Mouse (Mus musculus): Measurements from ENCODE around the gene Tmem116. TPM values are rescaled to one million over a fixed set of nuclear protein-coding genes. Genes with fewer than 3 reads are reported as not detected.

The Tmem116 gene
- polyA plus RNA-seq (2014; fragmentation: Nextera tagmentation; extraction: Ambion mirVana) = 3.7 and 5.0 TPM in 2 replicates

- Histone ChIP-seq H3K4me3 (ENCODE audit: low read length) (peak within 1 kb of the TSS; percentile 89), H3K9me3 (ENCODE audit: control insufficient read depth, low read length) (no peaks in the 10 kb centered on the region), H3K27ac (ENCODE audit: low read depth, low read length) (peak within 1 kb of the TSS; percentile 91), H3K4me2 (replicated peaks; ENCODE audit: low read depth, low read length) (peak within 1 kb of the TSS; percentile 85), H3K9ac (ENCODE audit: low read depth, low read length) (peak within 1 kb of the TSS; percentile 95), H3K36me3 (ENCODE audit: control insufficient read depth, insufficient read depth, low read length) (peaks cover 31% of the 10 kb centered on the region), H3K27me3 (ENCODE audit: control insufficient read depth, insufficient read depth, low read length) (no peaks in the 10 kb centered on the region), H3K4me1 (ENCODE audit: control insufficient read depth, insufficient read depth, low read length) (peaks cover 24% of the 10 kb centered on the region)
- ATAC-seq (ENCODE audit: low FRiP score, low TSS enrichment) = 0 out of 2 replicates have a peak, but pooled peaks have one; percentile 26
- under 1% methylated on average over 17 of the region's 17 CpGs for WGBS
These were observed at the start of gene Tmem116 for GRCm38 (mm10) chr5:121451644-121452025. Gene Tmem116 (plus strand): TSS chr5:121451893.

DNA sequence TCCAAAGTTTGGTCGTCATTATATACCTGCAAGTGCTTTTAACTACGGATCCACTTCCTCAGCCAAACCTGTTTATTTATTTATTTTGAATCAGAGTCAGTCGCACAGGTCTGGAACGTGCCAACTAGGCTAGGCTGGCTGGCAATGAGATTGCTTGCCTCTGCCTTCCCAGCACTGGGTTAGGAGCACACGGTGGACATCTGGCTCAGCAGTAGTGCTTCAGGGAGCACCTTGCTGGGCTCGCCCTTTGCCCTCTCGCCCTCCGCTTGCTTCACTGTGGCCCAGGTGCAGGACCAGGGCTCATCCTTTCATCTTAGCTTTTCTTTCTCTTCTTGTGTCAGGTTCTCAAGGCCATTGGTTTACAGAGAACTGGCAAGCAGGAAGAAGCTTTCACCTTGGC lies 43.8 kb upstream of the Tmem116 start:
- whole genome bisulfite sequencing = 90% methylated on average over 8 of the region's 8 CpGs
- H3K4me1 ChIP-seq (ENCODE audit: control insufficient read depth, insufficient read depth, low read length) = no peaks in the 10 kb centered on the region
- ATAC-seq (ENCODE audit: low FRiP score, low TSS enrichment) = no peak
- H3K9me3 ChIP-seq (ENCODE audit: control insufficient read depth, low read length) = no peaks in the 10 kb centered on the region
- H3K27me3 ChIP-seq (ENCODE audit: control insufficient read depth, insufficient read depth, low read length) = no peaks in the 10 kb centered on the region
- H3K27ac ChIP-seq (ENCODE audit: low read depth, low read length) = no peak overlapping the region
- H3K4me2 ChIP-seq (replicated peaks; ENCODE audit: low read depth, low read length) = no peak overlapping the region
- no peak overlapping the region for H3K9ac ChIP-seq (ENCODE audit: low read depth, low read length)
- H3K4me3 ChIP-seq (ENCODE audit: low read length) = no peak overlapping the region
- H3K36me3 ChIP-seq (ENCODE audit: control insufficient read depth, insufficient read depth, low read length) = peaks cover 53% of the 10 kb centered on the region

DNA sequence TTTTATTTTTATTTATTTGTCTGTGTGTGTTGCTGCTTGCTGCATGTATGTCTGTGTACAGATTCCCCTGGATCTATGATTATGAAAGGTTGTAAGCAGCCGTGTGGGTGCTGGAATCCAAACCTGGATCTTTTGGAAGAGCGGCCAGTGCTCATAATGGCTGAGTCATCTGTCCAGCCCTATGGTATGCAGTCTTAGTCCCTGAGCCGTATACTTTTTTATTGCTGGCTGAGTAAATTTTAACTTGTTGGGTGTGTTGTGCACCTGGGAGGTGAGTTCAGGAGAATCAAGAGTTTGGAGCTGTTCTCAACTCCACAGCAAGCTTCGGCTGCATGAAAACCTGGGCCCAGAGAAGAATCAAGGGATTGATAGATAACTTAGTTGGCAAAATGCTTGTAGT lies 40.7 kb upstream of the Tmem116 start:
- ATAC-seq (ENCODE audit: low FRiP score, low TSS enrichment) = no peak
- 91% methylated on average over 4 of the region's 4 CpGs for WGBS
- Histone ChIP-seq H3K27ac (ENCODE audit: low read depth, low read length) (no peak overlapping the region), H3K27me3 (ENCODE audit: control insufficient read depth, insufficient read depth, low read length) (no peaks in the 10 kb centered on the region), H3K4me1 (ENCODE audit: control insufficient read depth, insufficient read depth, low read length) (no peaks in the 10 kb centered on the region), H3K4me3 (ENCODE audit: low read length) (no peak overlapping the region), H3K36me3 (ENCODE audit: control insufficient read depth, insufficient read depth, low read length) (peaks cover 74% of the 10 kb centered on the region), H3K4me2 (replicated peaks; ENCODE audit: low read depth, low read length) (no peak overlapping the region), H3K9me3 (ENCODE audit: control insufficient read depth, low read length) (no peaks in the 10 kb centered on the region), H3K9ac (ENCODE audit: low read depth, low read length) (no peak overlapping the region)

GRCm38 (mm10) chr5:121420721-121421120 lies 31.0 kb upstream of the Tmem116 start:
- no peak for ATAC-seq (ENCODE audit: low FRiP score, low TSS enrichment)

DNA sequence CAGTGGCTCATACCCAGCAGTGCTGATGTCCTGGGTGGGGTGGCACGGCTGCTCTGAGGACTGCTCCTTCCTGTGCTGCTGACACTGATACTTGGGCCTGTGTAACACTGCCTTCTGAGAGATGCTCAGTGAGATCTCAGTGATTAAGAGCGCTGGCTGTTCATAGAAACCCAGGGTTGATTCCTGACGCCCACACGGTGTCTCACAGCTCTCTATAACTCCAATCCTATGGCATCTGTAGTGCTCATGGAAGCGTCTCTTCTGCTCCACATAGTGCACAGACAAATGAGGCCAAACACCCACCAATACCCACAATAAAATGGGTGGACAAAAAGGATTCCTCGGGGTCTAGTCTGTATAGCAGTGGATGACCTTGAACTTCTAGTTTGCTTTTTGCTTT lies 28.9 kb upstream of the Tmem116 start:
- Histone ChIP-seq H3K27ac (ENCODE audit: low read depth, low read length) (no peak overlapping the region), H3K36me3 (ENCODE audit: control insufficient read depth, insufficient read depth, low read length) (peaks cover 95% of the 10 kb centered on the region), H3K9me3 (ENCODE audit: control insufficient read depth, low read length) (no peaks in the 10 kb centered on the region), H3K4me1 (ENCODE audit: control insufficient read depth, insufficient read depth, low read length) (no peaks in the 10 kb centered on the region), H3K4me3 (ENCODE audit: low read length) (no peak overlapping the region), H3K9ac (ENCODE audit: low read depth, low read length) (no peak overlapping the region), H3K4me2 (replicated peaks; ENCODE audit: low read depth, low read length) (no peak overlapping the region), H3K27me3 (ENCODE audit: control insufficient read depth, insufficient read depth, low read length) (no peaks in the 10 kb centered on the region)
- ATAC-seq (ENCODE audit: low FRiP score, low TSS enrichment) = no peak
- 93% methylated on average over 6 of the region's 6 CpGs for WGBS

More at GRCm38 (mm10) chr5:121420721-121421120, 31.0 kb upstream of the Tmem116 start:
- Histone ChIP-seq H3K27ac (ENCODE audit: low read depth, low read length) (no peak overlapping the region), H3K36me3 (ENCODE audit: control insufficient read depth, insufficient read depth, low read length) (peaks cover 94% of the 10 kb centered on the region), H3K4me2 (replicated peaks; ENCODE audit: low read depth, low read length) (no peak overlapping the region), H3K9me3 (ENCODE audit: control insufficient read depth, low read length) (no peaks in the 10 kb centered on the region), H3K4me3 (ENCODE audit: low read length) (no peak overlapping the region), H3K27me3 (ENCODE audit: control insufficient read depth, insufficient read depth, low read length) (no peaks in the 10 kb centered on the region), H3K9ac (ENCODE audit: low read depth, low read length) (no peak overlapping the region), H3K4me1 (ENCODE audit: control insufficient read depth, insufficient read depth, low read length) (no peaks in the 10 kb centered on the region)
- 90% methylated on average over 9 of the region's 9 CpGs for WGBS

GRCm38 (mm10) chr5:121423297-121423696 lies 28.4 kb upstream of the Tmem116 start:
- whole genome bisulfite sequencing = 88% methylated on average over 10 of the region's 10 CpGs
- H3K27me3 ChIP-seq (ENCODE audit: control insufficient read depth, insufficient read depth, low read length) = no peaks in the 10 kb centered on the region
- no peak for ATAC-seq (ENCODE audit: low FRiP score, low TSS enrichment)

DNA sequence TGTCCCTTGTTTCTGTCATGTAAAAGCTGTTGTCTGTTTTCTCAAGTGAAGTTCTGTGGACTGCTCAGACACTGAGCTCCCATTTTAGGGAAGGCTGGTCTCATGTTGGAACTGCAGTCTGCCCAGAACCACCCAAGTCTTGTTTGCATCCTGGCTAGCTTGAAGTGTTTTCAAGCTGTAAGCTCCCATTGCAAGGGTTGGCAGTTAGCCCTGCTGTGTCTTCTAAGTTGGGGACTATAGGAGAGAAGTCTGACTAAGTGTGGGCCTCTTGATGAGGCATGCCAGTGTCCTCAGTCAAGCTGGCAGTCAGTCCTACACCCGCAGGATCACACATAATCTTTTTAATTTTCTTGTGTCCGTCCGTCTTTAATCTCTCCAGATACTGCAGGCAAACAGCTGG lies 22.7 kb upstream of the Tmem116 start:
- WGBS = 95% methylated on average over 3 of the region's 3 CpGs
- no peak for ATAC-seq (ENCODE audit: low FRiP score, low TSS enrichment)

More at GRCm38 (mm10) chr5:121423297-121423696, 28.4 kb upstream of the Tmem116 start:
- no peak overlapping the region for H3K9ac ChIP-seq (ENCODE audit: low read depth, low read length)
- H3K4me1 ChIP-seq (ENCODE audit: control insufficient read depth, insufficient read depth, low read length) = no peaks in the 10 kb centered on the region
- peaks cover 95% of the 10 kb centered on the region for H3K36me3 ChIP-seq (ENCODE audit: control insufficient read depth, insufficient read depth, low read length)
- no peaks in the 10 kb centered on the region for H3K9me3 ChIP-seq (ENCODE audit: control insufficient read depth, low read length)
- no peak overlapping the region for H3K4me2 ChIP-seq (replicated peaks; ENCODE audit: low read depth, low read length)
- H3K4me3 ChIP-seq (ENCODE audit: low read length) = no peak overlapping the region
- H3K27ac ChIP-seq (ENCODE audit: low read depth, low read length) = no peak overlapping the region

GRCm38 (mm10) chr5:121438131-121438530 lies 13.6 kb upstream of the Tmem116 start:
- H3K4me2 ChIP-seq (replicated peaks; ENCODE audit: low read depth, low read length) = no peak overlapping the region
- peaks cover 85% of the 10 kb centered on the region for H3K36me3 ChIP-seq (ENCODE audit: control insufficient read depth, insufficient read depth, low read length)
- H3K9me3 ChIP-seq (ENCODE audit: control insufficient read depth, low read length) = no peaks in the 10 kb centered on the region
- WGBS = 90% methylated on average over 5 of the region's 5 CpGs
- H3K4me3 ChIP-seq (ENCODE audit: low read length) = no peak overlapping the region
- ATAC-seq (ENCODE audit: low FRiP score, low TSS enrichment) = no peak
- H3K27ac ChIP-seq (ENCODE audit: low read depth, low read length) = no peak overlapping the region
- no peak overlapping the region for H3K9ac ChIP-seq (ENCODE audit: low read depth, low read length)
- H3K27me3 ChIP-seq (ENCODE audit: control insufficient read depth, insufficient read depth, low read length) = no peaks in the 10 kb centered on the region
- H3K4me1 ChIP-seq (ENCODE audit: control insufficient read depth, insufficient read depth, low read length) = no peaks in the 10 kb centered on the region

More for the DNA sequence above, 22.7 kb upstream of the Tmem116 start:
- no peaks in the 10 kb centered on the region for H3K27me3 ChIP-seq (ENCODE audit: control insufficient read depth, insufficient read depth, low read length)
- no peak overlapping the region for H3K27ac ChIP-seq (ENCODE audit: low read depth, low read length)
- H3K9me3 ChIP-seq (ENCODE audit: control insufficient read depth, low read length) = no peaks in the 10 kb centered on the region
- no peak overlapping the region for H3K9ac ChIP-seq (ENCODE audit: low read depth, low read length)
- H3K4me3 ChIP-seq (ENCODE audit: low read length) = no peak overlapping the region
- no peak overlapping the region for H3K4me2 ChIP-seq (replicated peaks; ENCODE audit: low read depth, low read length)
- H3K4me1 ChIP-seq (ENCODE audit: control insufficient read depth, insufficient read depth, low read length) = no peaks in the 10 kb centered on the region
- H3K36me3 ChIP-seq (ENCODE audit: control insufficient read depth, insufficient read depth, low read length) = peaks cover 98% of the 10 kb centered on the region

GRCm38 (mm10) chr5:121438756-121439155 lies 12.9 kb upstream of the Tmem116 start:
- 94% methylated on average over 11 of the region's 11 CpGs for WGBS
- H3K9me3 ChIP-seq (ENCODE audit: control insufficient read depth, low read length) = no peaks in the 10 kb centered on the region

More at GRCm38 (mm10) chr5:121438756-121439155, 12.9 kb upstream of the Tmem116 start:
- H3K4me2 ChIP-seq (replicated peaks; ENCODE audit: low read depth, low read length) = no peak overlapping the region
- no peaks in the 10 kb centered on the region for H3K4me1 ChIP-seq (ENCODE audit: control insufficient read depth, insufficient read depth, low read length)
- H3K9ac ChIP-seq (ENCODE audit: low read depth, low read length) = no peak overlapping the region
- no peaks in the 10 kb centered on the region for H3K27me3 ChIP-seq (ENCODE audit: control insufficient read depth, insufficient read depth, low read length)
- H3K36me3 ChIP-seq (ENCODE audit: control insufficient read depth, insufficient read depth, low read length) = peaks cover 84% of the 10 kb centered on the region
- H3K27ac ChIP-seq (ENCODE audit: low read depth, low read length) = no peak overlapping the region
- no peak for ATAC-seq (ENCODE audit: low FRiP score, low TSS enrichment)
- no peak overlapping the region for H3K4me3 ChIP-seq (ENCODE audit: low read length)

Data from kidney, embryonic 14.5 days (tissue).